Mouse (Mus musculus) heart, embryonic 14.5 days (tissue): Measurements from ENCODE around the gene Celsr1. TPM values are rescaled to one million over a fixed set of nuclear protein-coding genes. Genes with fewer than 3 reads are reported as not detected.
A peak's percentile ranks its signal among the peaks of the same experiment; 100 is the strongest.
"Not testable (repeated sequence)": the region's sequence is repeated elsewhere in the genome, so short reads cannot be mapped to it uniquely, and the experiment has no call there.

Experiments used
- ATAC-seq: fragments of 200-750 bp; cut with Nextera tagmentation; 2 replicates; pipeline ENCODE4 v1.8.0; 2017; ENCODE audit warnings: low read depth, moderate TSS enrichment; ENCODE audit not compliant: insufficient number of reproducible peaks, insufficient read depth, low FRiP score
- H3K27ac ChIP-seq, 2 experiments: fragments of 200-500 bp in 1 of 2; fragments of 300-500 bp in 1 of 2; sonication (generic) in 1 of 2; replicated peaks in 1 of 2; 2 replicates each; pipeline ENCODE4 v1.5.1; 2012 to 2014; ENCODE audit warnings: low read depth in 2 of 2, low read length in 2 of 2, control low read depth in 1 of 2, mild to moderate bottlenecking in 1 of 2, mixed read lengths in 1 of 2; ENCODE audit not compliant: control insufficient read depth in 1 of 2, insufficient read depth in 1 of 2
- H3K27me3 ChIP-seq: fragments of 300-500 bp; sonication (generic); 2 replicates; pipeline ENCODE4 v1.6.1; 2014; ENCODE audit warnings: mild to moderate bottlenecking, low read length, control low read depth; ENCODE audit not compliant: control insufficient read depth, insufficient read depth
- H3K36me3 ChIP-seq: fragments of 300-500 bp; sonication (generic); 2 replicates; pipeline ENCODE4 v1.6.1; 2014; ENCODE audit warnings: mild to moderate bottlenecking, control low read depth, low read length, mixed read lengths; ENCODE audit not compliant: control insufficient read depth, insufficient read depth
- H3K4me1 ChIP-seq, 2 experiments: fragments of 200-500 bp in 1 of 2; fragments of 300-500 bp in 1 of 2; sonication (generic) in 1 of 2; 2 replicates each; pipeline ENCODE4 v1.6.1; 2012 to 2014; ENCODE audit warnings: low read length in 2 of 2, control low read depth in 1 of 2, mixed read lengths in 1 of 2; ENCODE audit not compliant: control insufficient read depth in 2 of 2, insufficient read depth in 2 of 2
- H3K4me2 ChIP-seq: fragments of 300-500 bp; sonication (generic); 2 replicates; pipeline ENCODE4 v1.6.1; 2014; ENCODE audit warnings: mild to moderate bottlenecking, low read length
- H3K4me3 ChIP-seq, 2 experiments: fragments of 200-500 bp in 1 of 2; fragments of 300-500 bp in 1 of 2; sonication (generic) in 1 of 2; 2 replicates each; pipeline ENCODE4 v1.5.1; 2012 to 2014; ENCODE audit warnings: low read length in 2 of 2, mild to moderate bottlenecking in 2 of 2, control low read depth in 1 of 2, low read depth in 1 of 2, moderate library complexity in 1 of 2; ENCODE audit not compliant: control insufficient read depth in 1 of 2, insufficient read depth in 1 of 2
- H3K9ac ChIP-seq: fragments of 300-500 bp; sonication (generic); 2 replicates; pipeline ENCODE4 v1.6.1; 2014; ENCODE audit warnings: mild to moderate bottlenecking, low read length
- H3K9me3 ChIP-seq: fragments of 300-500 bp; sonication (generic); 2 replicates; pipeline ENCODE4 v1.6.1; 2016; ENCODE audit warnings: low read length, control low read depth; ENCODE audit not compliant: control insufficient read depth
- WGBS: fragments of 180-500 bp; shearing (Covaris S2); extraction: QIAGEN DNeasy Blood & Tissue Kit; methylation state at CpG from one replicate; pipeline ENCODE4 v1.1.7; 2014; 5-methylcytosine and 5-hydroxymethylcytosine counted together
- polyA plus RNA-seq: library from polyadenylated mRNA; unstranded; fragments of >200 nt; fragmentation: Nextera tagmentation; extraction: Ambion mirVana; gene quantifications from 2 replicates; pipeline ENCODE4 v1.2.1, GENCODE M21; 2014

Gene Celsr1
- polyA plus RNA-seq, 1 experiment from 2014 or later: 3.1 TPM

DNA sequence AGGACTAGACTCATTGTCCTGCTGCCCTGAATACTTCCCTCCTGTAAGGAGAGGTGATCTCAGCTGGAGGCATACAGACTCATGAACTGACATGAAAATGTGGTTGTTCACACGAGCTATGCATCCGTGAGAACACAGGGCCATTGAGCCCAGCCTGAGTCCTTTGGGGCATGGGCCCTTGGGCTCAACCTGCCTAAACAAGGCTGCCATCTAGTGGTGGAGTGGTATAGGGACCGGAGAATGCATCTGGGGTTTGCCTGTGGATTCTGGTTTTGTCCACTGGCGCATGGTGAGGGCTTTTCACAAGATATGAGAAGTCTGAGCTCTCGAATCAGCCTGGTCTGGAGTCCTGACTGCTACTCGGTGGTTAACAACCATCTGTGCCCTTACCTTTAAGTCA lies 165.9 kb downstream of the Celsr1 start:
- no peaks in the 10 kb centered on the region for H3K4me1 ChIP-seq
- no peak overlapping the region; the same call in 1 of the 2 replicates for H3K9ac ChIP-seq
- no peaks in the 10 kb centered on the region for H3K27me3 ChIP-seq
- ATAC-seq: no peak
- no peak overlapping the region for H3K4me2 ChIP-seq
- H3K36me3 ChIP-seq: peaks cover 98% of the 10 kb centered on the region
- no peak overlapping the region for H3K4me3 ChIP-seq
- H3K9me3 ChIP-seq: no peaks in the 10 kb centered on the region
- H3K27ac ChIP-seq: no peak overlapping the region
- 50% methylated on average over 6 of the region's 6 CpGs for WGBS

DNA sequence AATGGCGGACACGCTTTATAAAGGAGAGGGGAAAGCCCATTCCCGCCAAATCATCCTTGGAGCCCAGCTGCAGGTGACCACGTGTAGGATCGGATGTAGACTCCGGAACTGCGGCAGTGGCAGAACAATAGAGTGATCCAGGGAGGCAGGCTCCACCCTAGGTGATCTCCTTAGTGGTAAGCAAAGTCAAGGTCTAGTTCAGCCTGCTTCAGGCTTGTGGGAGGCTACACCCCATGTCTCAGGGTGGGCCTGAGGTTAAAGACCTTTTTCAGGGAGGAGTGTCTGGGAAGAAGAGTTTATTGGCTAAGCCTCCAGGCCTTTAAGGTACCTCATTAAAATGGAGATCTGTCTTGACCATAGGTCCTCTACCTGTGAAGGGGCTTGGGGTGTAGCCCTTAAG lies 167.7 kb downstream of the Celsr1 start:
- ATAC-seq, H3K9me3 ChIP-seq, H3K4me3 ChIP-seq, H3K27me3 ChIP-seq, H3K4me1 ChIP-seq, H3K4me2 ChIP-seq, H3K27ac ChIP-seq, H3K9ac ChIP-seq: not testable (repeated sequence)
- 91% methylated on average over 7 of the region's 7 CpGs for WGBS
- peaks cover 93% of the 10 kb centered on the region for H3K36me3 ChIP-seq

DNA sequence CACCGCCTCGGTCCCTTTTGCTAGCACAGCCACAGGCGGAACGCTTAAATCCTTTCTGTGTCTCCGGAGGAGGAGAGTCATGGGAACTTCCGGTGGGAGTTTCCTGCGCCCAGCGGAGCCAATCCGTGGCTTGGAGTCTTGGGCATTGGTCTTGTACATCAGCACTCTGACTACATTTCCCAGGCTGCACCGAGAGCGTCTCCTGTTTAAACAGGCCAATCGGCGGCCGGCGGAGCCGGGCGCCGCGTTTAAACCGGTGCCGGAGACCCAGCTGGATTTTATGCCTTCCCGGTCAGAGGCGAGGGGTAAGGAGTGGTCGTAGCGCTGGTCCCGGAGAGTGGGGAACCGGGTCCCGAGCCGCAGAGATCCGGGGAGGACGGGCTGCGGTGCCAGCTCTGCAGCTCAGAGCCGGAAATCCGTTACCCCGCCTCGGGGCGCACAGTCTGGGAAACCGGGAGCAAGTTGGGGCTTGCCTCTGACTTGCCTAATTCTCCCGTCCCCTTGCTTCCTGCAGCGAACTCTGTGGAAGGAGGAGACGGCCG lies 174.0 kb downstream of the Celsr1 start, which contains the start of gene Gtse1:
Gene Gtse1, plus strand, starts transcription at position 256 of the 542 bp plus-strand sequence.
- H3K27ac ChIP-seq: peak within 1 kb of the TSS; percentile 54 to 58
- H3K9ac ChIP-seq: peak within 1 kb of the TSS; percentile 79
- H3K4me1 ChIP-seq: peaks cover 4 to 19% of the 10 kb centered on the region in 2 experiments
- under 1% methylated on average over 42 of the region's 42 CpGs for WGBS
- peaks cover 31% of the 10 kb centered on the region for H3K36me3 ChIP-seq
- no peaks in the 10 kb centered on the region for H3K27me3 ChIP-seq
- no peaks in the 10 kb centered on the region for H3K9me3 ChIP-seq
- ATAC-seq: peak; percentile 93
- peak within 1 kb of the TSS; percentile 71 for H3K4me2 ChIP-seq
- peak within 1 kb of the TSS; percentile 75 to 97 for H3K4me3 ChIP-seq

DNA sequence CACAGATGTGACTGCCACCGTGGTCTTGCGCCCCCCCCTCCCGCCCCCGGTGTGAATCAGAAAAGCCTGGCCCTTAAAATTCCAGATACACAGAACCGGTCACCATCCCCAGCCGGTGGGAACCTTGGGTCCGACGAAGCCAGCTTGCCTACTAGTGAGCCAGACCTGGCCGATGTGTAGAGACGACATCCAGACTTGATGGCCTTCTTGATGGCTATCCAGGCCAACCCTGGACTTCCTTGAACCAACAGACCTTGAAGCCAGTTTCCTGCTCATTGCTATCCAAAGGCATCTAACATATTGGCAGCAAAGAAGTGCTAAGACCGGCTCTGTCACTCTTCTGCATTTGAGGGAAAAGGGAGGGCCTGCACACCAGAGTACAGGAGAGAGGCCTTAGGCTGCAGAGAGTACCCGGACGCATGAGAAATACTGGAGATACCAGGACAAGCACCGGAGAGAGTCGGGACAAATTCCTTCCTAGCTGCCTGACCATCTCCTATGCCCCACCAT lies 174.5 kb downstream of the Celsr1 start:
- Histone ChIP-seq H3K4me2 (peak overlapping the region; percentile 71), H3K9ac (peak overlapping the region; percentile 76), H3K27me3 (no peaks in the 10 kb centered on the region), H3K9me3 (no peaks in the 10 kb centered on the region), H3K4me3 (peak overlapping the region; percentile 64 to 75), H3K27ac (peak overlapping the region; percentile 38 to 49; a peak in 3 of 4 replicates), H3K36me3 (peaks cover 26% of the 10 kb centered on the region), H3K4me1 (peaks cover 4 to 19% of the 10 kb centered on the region in 2 experiments)
- 12% methylated on average over 15 of the region's 15 CpGs for WGBS
- ATAC-seq: no peak

DNA sequence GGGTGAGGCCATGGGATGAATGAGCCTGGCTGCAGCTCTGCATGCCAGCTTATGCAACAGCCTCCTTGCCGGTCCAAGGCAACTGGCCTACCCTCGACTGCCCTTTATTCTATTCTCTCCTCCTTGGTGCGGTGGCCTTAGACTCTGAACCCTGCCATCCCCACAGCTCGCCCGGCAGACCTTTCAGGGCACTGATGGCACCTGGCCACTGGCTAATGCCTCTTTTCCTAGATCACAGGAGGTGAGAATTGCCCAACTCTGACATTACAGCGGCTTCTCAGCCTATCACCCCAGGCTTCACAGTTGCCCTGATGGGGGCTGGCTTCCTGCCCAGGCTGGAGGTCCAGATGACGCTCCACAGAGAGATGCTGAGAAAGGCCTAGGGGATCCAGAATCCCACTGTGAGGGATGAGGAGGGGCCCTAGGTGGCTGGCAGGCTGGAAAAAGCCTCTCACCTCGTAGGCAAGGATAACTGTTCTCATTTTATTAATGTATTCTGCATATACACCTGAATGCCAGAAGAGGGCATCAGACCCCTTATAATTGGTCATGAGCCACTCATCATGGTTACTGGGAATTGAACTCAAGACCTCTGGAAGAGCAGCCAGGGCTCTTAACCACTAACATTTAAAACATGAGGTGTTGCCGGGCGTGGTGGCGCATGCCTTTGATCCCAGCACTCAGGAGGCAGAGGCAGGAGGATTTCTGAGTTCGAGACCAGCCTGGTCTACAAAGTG lies 181.8 kb downstream of the Celsr1 start:
- H3K4me3 ChIP-seq: no peak overlapping the region
- no peaks in the 10 kb centered on the region for H3K36me3 ChIP-seq
- H3K4me1 ChIP-seq: no peaks in the 10 kb centered on the region
- no peaks in the 10 kb centered on the region for H3K9me3 ChIP-seq
- no peaks in the 10 kb centered on the region for H3K27me3 ChIP-seq
- H3K27ac ChIP-seq: no peak overlapping the region
- 73% methylated on average over 12 of the region's 12 CpGs for WGBS
- no peak overlapping the region for H3K4me2 ChIP-seq
- no peak for ATAC-seq
- no peak overlapping the region for H3K9ac ChIP-seq

Other genes starting within 250 kb of the Celsr1 start
- 47.7 and 53.5 TPM in 2 replicates for gene Cdpf1, start 222.1 kb downstream of the Celsr1 start, polyA plus RNA-seq
- 0.28 and 0.66 TPM in 2 replicates for gene Pkdrej, start 212.0 kb downstream of the Celsr1 start, polyA plus RNA-seq
- 4.1 and 4.2 TPM in 2 replicates for gene Ttc38, start 201.5 kb downstream of the Celsr1 start, polyA plus RNA-seq
- 18.9 and 21.8 TPM in 2 replicates for gene Gtse1, start 174.0 kb downstream of the Celsr1 start, polyA plus RNA-seq
- 24.9 and 26.5 TPM in 2 replicates for gene Trmu, start 154.5 kb downstream of the Celsr1 start, polyA plus RNA-seq
- 9.7 and 10.9 TPM in 2 replicates for gene Gramd4, start 23.9 kb upstream of the Celsr1 start, polyA plus RNA-seq
- gene Cerk, start 152.4 kb upstream of the Celsr1 start, polyA plus RNA-seq: 15.4 and 16.1 TPM in 2 replicates
- gene Tbc1d22a, start 180.7 kb upstream of the Celsr1 start, polyA plus RNA-seq: 8.6 and 9.1 TPM in 2 replicates